Mouse (Mus musculus): ENCODE results near the gene Mapk8.

GRCm38 (mm10) chr14:33364061-33364460, 82.9 kb downstream of the Mapk8 start:
- TF ChIP-seq USF1 (IDR thresholded peaks at IDR 0.05; ENCODE audit: low read depth): no peak
- TF ChIP-seq POLR2A (IDR thresholded peaks at IDR 0.05; ENCODE audit: insufficient read length, low read depth): no peak
